Mouse (Mus musculus) brain, adult 2 months (tissue): Measurements from ENCODE around the gene Josd2.

Experiments
- DNase-seq: peaks from one replicate; pipeline ENCODE4 v3.0.0; 2011; ENCODE audit warnings: low read depth, low spot score

Gene Josd2

DNA sequence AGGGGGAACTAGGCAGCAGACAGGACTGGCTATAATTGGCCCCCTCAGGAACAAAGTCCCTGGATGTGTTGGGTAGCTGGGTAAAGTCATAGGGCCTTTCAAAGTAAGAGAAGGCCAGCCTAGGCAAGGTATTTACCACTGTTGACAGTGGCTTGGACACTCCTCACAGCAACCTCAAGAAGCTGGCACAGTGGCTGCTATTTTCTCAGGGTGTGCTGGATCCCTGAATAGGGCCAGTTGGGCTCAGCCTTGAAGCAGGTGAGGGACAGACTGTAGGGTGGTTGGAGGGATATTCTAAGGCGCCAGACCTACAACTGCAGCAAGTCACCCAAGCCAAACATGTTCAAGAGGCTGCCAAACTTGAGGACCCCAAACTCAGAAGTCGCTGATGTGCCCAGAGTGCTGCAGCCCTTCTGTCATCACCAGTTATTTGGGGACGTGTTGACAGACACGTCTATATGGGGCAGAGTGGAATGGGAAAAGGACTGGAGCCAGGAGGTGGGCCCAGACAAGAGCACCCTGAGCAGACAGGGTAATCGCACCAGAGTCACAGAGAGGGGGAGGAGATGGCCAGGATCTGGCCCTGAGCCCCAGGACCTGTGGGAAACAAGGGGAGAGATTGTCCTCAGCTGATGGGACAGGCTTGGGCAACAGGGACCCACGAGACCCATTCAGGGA lies 4.2 kb downstream of the Josd2 start:
- peak; percentile 82 for DNase-seq

DNA sequence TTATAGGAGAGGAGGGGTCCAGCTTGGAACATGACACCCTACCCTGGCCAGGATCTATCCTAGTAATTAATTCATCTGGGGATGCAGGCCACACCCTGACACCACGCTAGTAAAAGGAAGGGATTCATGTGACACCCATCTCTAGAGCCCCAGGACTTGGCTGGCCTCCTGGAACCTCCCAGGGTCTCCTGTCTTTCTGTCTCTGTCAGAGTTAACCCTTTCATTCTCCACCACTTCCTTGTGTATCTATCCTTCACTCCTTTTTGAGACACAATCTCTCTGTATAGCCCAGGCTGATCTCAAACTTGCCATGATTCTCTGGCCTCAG lies 4.7 kb downstream of the Josd2 start:
- DNase-seq = no peak

- DNase-seq = peak; percentile 63
These were observed 5.3 kb downstream of the Josd2 start for GRCm38 (mm10) chr7:44472961-44473646.

- DNase-seq = peak; percentile 96
These were observed 6.6 kb downstream of the Josd2 start for GRCm38 (mm10) chr7:44474419-44474818.

GRCm38 (mm10) chr7:44475046-44475614 lies 7.3 kb downstream of the Josd2 start:
- peak; percentile 79 for DNase-seq

GRCm38 (mm10) chr7:44482836-44483435 lies 15.2 kb downstream of the Josd2 start:
- no peak for DNase-seq

DNA sequence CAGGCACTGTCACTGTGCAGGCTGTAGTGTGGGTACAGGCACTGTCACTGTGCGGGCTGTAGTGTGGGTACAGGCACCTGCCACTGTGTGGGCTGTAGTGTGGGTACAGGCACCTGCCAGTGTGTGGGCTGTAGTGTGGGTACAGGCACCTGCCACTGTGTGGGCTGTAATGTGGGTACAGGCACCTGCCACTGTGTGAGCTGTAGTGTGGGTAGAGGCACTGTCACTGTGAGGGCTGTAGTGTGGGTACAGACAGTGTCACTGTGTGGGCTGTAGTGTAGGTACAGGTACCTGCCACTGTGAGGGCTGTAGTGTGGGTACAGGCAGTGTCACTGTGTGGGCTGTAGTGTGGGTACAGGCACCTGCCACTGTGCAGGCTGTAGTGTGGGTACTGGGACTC lies 16.3 kb downstream of the Josd2 start:
- DNase-seq = no peak

- DNase-seq = peak; percentile 93
These were observed 17.2 kb downstream of the Josd2 start for GRCm38 (mm10) chr7:44484841-44485571.

GRCm38 (mm10) chr7:44485572-44486195 lies 17.9 kb downstream of the Josd2 start:
- no peak for DNase-seq

- DNase-seq = peak; percentile 68
These were observed 19.3 kb downstream of the Josd2 start for GRCm38 (mm10) chr7:44486927-44487575.

DNA sequence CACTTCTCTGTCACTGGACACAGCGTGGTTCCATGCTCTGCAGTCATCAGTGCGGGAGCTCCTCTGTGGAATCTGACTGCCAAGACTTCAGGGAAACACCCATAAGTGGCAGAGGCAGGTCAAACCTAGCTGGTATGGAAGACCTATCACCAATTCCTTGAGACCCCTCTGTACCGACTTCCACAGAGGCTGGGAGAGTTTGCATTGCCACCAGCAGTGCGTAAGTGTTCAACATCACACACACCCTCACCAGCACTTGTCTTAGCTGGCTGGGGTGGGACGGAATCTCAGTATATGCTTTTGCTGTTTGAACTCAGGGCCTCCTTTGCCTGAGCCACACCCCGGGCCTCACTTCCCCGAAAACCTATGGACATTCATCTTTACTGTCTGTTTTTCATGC lies 20.2 kb downstream of the Josd2 start:
- no peak for DNase-seq

GRCm38 (mm10) chr7:44488545-44488944 lies 20.8 kb downstream of the Josd2 start:
- no peak for DNase-seq

DNA sequence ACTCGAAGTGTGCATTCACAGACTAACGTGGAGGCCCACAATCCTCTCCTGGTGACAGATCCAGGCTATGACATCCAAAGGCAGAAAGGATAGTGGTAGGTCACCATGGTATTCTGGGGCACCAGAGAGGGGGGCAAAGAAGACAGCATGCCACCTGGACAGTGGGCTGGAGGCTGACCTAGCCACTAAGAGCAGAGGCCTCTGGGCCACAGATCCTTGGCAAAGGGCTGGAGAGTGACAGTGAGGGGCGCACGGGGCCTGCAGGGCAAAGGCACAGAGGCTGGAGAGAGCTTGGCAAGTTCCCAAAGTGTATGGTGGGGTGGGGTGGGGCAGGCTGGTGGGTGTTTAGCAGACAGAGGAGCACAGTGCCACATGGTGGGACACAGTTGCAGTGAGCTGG lies 22.5 kb downstream of the Josd2 start:
- no peak for DNase-seq

- DNase-seq = no peak
These were observed 23.6 kb downstream of the Josd2 start for GRCm38 (mm10) chr7:44491391-44491790.

- no peak for DNase-seq
These were observed 24.5 kb downstream of the Josd2 start for GRCm38 (mm10) chr7:44492166-44492826.

DNA sequence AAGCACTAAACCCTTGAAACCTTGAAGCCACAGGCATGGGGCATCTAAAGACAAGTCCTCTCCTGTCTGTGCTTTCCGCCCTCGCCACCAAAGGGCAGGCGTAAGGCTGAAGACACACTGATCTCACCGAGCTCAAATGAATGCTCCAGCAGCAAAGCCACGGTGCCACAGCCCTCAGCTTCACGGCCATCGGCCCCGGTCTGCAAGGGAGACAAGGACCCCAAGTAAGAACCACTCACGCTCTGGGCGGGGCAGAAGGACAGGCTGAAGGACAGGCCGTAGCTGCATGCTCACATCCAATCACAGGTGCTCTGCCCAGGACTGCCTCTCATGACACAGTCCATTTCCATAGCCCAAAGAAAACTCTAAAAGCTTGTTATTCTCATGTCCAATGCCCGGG lies 26.9 kb downstream of the Josd2 start:
- DNase-seq = no peak

DNA sequence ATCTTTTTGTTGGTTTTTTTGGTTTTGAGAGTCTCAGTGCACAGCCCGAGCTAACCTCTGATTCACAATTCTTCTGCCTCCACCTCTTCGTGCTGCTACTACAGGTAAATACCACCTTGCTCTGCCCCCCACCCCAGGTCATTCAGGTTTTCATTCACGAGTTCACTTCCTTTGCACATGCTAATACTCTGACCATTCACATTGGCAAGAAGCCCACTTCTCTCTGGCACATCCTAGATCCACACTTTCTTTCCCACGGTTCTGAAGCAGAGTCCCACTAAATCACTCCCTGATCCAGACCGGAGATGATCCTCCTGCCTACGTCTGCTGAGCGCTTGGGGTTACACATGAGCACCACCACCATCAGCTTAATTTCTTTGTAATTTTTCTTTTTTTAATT lies 27.3 kb downstream of the Josd2 start:
- no peak for DNase-seq

DNA sequence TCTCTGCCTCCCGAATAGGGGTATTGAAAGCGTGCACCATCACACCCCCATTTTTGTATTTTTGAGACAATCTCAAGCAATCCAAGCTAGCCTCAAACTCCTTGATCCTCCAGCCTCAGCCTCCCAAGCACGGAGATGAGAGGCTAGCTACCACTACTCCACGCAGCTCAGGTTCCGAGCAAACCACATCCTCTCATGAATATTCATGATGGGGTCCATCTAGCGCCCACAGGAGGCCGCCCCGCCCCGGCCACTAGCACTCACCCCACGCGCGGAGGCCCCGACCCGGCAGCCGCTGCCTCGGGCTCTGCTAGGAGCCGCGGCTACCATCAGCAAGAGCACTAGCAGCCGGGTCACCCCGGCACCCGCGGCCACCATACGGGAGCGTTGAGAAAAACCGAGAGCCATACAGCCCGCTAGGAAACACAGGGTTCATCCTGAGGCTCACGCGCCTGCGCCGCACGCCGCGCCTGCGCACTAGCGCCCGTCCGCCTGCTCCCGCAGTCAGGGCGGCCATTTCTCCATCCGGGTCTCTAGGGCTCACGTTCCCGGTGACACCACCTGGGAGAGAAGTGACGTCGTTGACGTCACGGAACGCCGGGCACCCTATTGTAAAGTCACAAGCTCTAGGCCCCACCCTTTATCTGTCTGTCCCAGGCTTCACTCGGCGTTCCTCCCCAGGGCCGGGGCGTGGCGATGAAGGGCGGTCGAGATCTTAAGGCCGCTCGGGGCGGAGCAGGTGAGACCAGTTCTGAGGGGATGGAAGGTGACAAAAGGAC lies 28.4 kb downstream of the Josd2 start, which contains the start of the genes Emc10 and Fam71e1:
Emc10 (minus strand) TSS at position 538 of the 779 bp plus-strand sequence.
Fam71e1 (plus strand) TSS at position 590 of the 779 bp plus-strand sequence.
- DNase-seq = peak; percentile 99

- no peak for DNase-seq
These were observed 29.0 kb downstream of the Josd2 start for GRCm38 (mm10) chr7:44496771-44497109.
